Mouse (Mus musculus) intestine, embryonic 16.5 days (tissue): Measurements from ENCODE around the gene Pptc7. TPM values are rescaled to one million over a fixed set of nuclear protein-coding genes. Genes with fewer than 3 reads are reported as not detected.

ENCODE experiments used
- ATAC-seq: fragments of 200-750 bp; cut with Nextera tagmentation; 2 replicates; pipeline ENCODE4 v1.8.0; 2017; ENCODE audit warnings: moderate TSS enrichment, moderate library complexity
- H3K27ac ChIP-seq: fragments of 300-500 bp; sonication (generic); 2 replicates; pipeline ENCODE4 v1.5.1; 2014; ENCODE audit warnings: mild to moderate bottlenecking, low read length
- H3K27me3 ChIP-seq: fragments of 300-500 bp; sonication (generic); replicated peaks from 2 replicates; pipeline ENCODE4 v1.6.1; 2014; ENCODE audit warnings: low read length, control low read depth, mixed read lengths; ENCODE audit not compliant: control insufficient read depth, insufficient read depth
- H3K36me3 ChIP-seq: fragments of 300-500 bp; sonication (generic); 2 replicates; pipeline ENCODE4 v1.6.1; 2014; ENCODE audit warnings: low read length, control low read depth; ENCODE audit not compliant: control insufficient read depth, insufficient read depth
- H3K4me1 ChIP-seq: fragments of 300-500 bp; sonication (generic); 2 replicates; pipeline ENCODE4 v1.6.1; 2014; ENCODE audit warnings: low read length, control low read depth, mixed read lengths; ENCODE audit not compliant: control insufficient read depth, insufficient read depth
- H3K4me2 ChIP-seq: fragments of 300-500 bp; sonication (generic); 2 replicates; pipeline ENCODE4 v1.6.1; 2014; ENCODE audit warnings: low read depth, low read length, control low read depth
- H3K4me3 ChIP-seq: fragments of 300-500 bp; sonication (generic); 2 replicates; pipeline ENCODE4 v1.5.1; 2014; ENCODE audit warnings: mild to moderate bottlenecking, low read length
- H3K9ac ChIP-seq: fragments of 300-500 bp; sonication (generic); 2 replicates; pipeline ENCODE4 v1.6.1; 2014; ENCODE audit warnings: low read depth, low read length
- H3K9me3 ChIP-seq: fragments of 300-500 bp; sonication (generic); 2 replicates; pipeline ENCODE4 v1.6.1; 2016; ENCODE audit warnings: low read length, control low read depth; ENCODE audit not compliant: control insufficient read depth
- WGBS: fragments of 180-500 bp; shearing (Covaris S2); extraction: QIAGEN DNeasy Blood & Tissue Kit; methylation state at CpG from one replicate; pipeline ENCODE4 v1.1.7; 2014; 5-methylcytosine and 5-hydroxymethylcytosine counted together
- polyA plus RNA-seq: library from polyadenylated mRNA; unstranded; fragments of >200 nt; fragmentation: Nextera tagmentation; extraction: Ambion mirVana; gene quantifications from 2 replicates; pipeline ENCODE4 v1.2.1, GENCODE M21; 2015

The Pptc7 gene
- polyA plus RNA-seq, 1 experiment from 2014 or later, result 6.8 TPM

DNA sequence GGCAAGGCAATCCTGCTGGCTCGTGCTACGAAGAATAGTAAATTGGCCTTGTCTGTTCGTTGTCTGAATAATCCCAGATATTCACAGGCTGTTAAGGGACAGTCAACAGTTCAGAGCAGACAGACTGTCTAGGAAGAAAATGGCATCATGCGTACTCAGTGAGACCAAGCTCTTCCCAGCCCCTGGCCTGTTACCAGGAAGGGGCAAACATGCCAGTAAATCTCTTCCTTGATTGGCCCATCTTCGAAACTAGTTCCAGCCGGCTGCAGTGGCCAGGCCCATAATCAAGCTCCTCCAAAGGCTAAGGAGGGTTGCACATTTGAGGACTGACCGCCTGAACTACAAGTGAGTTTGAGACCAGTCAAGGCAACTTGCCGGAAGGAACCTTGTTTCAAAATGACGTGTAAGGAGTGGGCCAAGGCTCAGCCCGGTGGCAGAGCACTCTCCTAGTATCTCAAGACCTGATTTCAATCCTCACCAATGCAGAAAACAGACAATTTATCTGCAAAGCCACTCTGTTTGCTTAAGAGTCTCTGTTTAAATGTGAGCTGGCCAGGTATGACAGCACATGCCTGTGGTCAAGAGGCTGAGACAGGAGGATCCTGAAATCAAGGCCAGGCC is 37.5 kb upstream of the Pptc7 start:
- WGBS, result 85% methylated on average over 10 of the region's 10 CpGs
- Histone ChIP-seq H3K9me3 (no peaks in the 10 kb centered on the region), H3K4me3 (no peak overlapping the region), H3K36me3 (no peaks in the 10 kb centered on the region), H3K9ac (no peak overlapping the region), H3K27ac (no peak overlapping the region), H3K4me2 (no peak overlapping the region), H3K4me1 (no peaks in the 10 kb centered on the region), H3K27me3 (no peaks in the 10 kb centered on the region)
- ATAC-seq, result no peak

- H3K9ac ChIP-seq, result no peak overlapping the region
- no peak for ATAC-seq
- H3K4me3 ChIP-seq, result no peak overlapping the region
- no peaks in the 10 kb centered on the region for H3K36me3 ChIP-seq
- no peaks in the 10 kb centered on the region for H3K9me3 ChIP-seq
- no peaks in the 10 kb centered on the region for H3K4me1 ChIP-seq
- H3K27me3 ChIP-seq, result no peaks in the 10 kb centered on the region
- no peak overlapping the region for H3K27ac ChIP-seq
- 89% methylated on average over 11 of the region's 11 CpGs for WGBS
- H3K4me2 ChIP-seq, result no peak overlapping the region
Measured at GRCm38 (mm10) chr5:122247529-122247928, 36.6 kb upstream of the Pptc7 start.

DNA sequence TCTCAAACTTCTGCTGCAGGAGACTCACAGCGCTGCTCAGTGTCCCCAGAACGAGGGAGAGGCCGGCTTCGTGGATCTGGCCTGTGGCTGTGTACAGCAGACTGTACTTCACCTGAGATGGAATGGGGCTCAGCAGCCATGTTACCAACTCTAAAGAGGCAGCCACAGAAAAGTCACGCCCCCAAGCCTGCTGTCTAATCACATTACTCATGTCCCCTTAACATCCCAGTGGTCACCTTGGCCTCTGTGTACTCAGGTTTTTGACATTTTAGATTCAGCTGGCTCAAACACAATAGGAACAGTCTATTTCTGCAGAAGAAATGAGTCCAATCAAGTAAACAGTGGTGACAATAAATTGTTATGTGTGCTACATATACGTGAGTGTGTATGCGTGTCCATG is 36.2 kb upstream of the Pptc7 start:
- Histone ChIP-seq H3K27me3 (no peaks in the 10 kb centered on the region), H3K4me1 (no peaks in the 10 kb centered on the region), H3K4me3 (no peak overlapping the region), H3K36me3 (no peaks in the 10 kb centered on the region), H3K27ac (no peak overlapping the region), H3K9me3 (no peaks in the 10 kb centered on the region), H3K9ac (no peak overlapping the region), H3K4me2 (no peak overlapping the region)
- WGBS, result 93% methylated on average over 7 of the region's 7 CpGs
- ATAC-seq, result no peak

DNA sequence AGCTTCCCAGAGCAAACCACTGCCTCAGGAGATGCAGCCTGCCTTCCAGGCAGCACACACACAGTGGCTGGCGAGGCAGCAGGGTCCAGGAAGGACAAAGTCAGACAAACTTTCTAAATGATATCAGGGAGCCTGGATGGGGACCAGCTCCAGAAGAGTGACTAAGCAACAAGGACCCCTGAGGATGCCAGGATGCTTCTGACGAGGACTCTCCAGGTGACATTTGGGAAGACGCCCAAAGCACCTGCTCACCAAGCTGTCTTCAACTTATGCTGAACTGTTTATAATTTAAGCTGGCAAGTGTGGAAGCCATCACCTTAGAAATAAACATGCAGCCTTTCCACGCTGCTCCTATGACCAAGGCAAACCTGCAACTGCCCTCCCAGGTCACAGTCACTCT is 34.9 kb upstream of the Pptc7 start:
- Histone ChIP-seq H3K4me2 (no peak overlapping the region), H3K36me3 (no peaks in the 10 kb centered on the region), H3K9ac (no peak overlapping the region), H3K27ac (no peak overlapping the region), H3K27me3 (no peaks in the 10 kb centered on the region), H3K4me1 (no peaks in the 10 kb centered on the region), H3K4me3 (no peak overlapping the region), H3K9me3 (no peaks in the 10 kb centered on the region)
- 90% methylated on average over 4 of the region's 4 CpGs for WGBS
- ATAC-seq, result no peak

DNA sequence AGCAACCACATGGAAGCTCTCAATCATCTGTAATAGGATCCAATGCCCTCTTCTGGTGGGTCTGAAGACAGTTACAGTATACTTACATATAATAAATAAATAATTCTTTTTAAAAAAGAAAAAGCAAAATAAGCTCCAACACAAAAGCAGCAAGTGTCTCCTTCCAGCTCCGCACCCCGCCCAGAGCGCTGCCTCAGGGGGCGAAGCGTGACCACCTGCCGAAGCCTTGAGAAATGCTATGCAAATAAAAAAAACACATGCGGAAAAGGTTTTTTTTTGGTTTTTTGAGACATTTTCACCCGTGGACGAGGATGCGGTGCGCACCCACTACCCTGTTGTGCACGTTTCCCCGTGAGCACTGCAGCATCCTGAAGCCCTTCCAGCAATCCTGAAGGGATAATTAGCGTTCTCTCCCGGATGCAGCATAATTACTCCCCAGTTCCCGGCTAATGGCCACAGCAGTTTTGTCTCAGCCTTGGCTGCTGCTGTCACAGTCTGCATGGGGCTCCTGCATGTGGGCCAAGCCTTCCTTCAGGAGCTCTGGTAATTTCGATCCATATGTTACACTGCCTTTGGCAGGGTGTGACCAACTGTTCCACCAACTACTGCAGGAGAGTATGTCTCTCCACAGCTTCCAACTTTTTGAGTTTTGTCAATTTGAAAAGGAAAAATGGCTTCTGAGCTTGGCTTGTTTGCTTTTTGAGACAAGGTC is 32.1 kb upstream of the Pptc7 start:
- Histone ChIP-seq H3K9ac (no peak overlapping the region), H3K27me3 (no peaks in the 10 kb centered on the region), H3K36me3 (no peaks in the 10 kb centered on the region), H3K27ac (no peak overlapping the region), H3K4me2 (no peak overlapping the region), H3K4me3 (no peak overlapping the region), H3K9me3 (no peaks in the 10 kb centered on the region), H3K4me1 (no peaks in the 10 kb centered on the region)
- no peak for ATAC-seq
- WGBS, result 89% methylated on average over 17 of the region's 17 CpGs

DNA sequence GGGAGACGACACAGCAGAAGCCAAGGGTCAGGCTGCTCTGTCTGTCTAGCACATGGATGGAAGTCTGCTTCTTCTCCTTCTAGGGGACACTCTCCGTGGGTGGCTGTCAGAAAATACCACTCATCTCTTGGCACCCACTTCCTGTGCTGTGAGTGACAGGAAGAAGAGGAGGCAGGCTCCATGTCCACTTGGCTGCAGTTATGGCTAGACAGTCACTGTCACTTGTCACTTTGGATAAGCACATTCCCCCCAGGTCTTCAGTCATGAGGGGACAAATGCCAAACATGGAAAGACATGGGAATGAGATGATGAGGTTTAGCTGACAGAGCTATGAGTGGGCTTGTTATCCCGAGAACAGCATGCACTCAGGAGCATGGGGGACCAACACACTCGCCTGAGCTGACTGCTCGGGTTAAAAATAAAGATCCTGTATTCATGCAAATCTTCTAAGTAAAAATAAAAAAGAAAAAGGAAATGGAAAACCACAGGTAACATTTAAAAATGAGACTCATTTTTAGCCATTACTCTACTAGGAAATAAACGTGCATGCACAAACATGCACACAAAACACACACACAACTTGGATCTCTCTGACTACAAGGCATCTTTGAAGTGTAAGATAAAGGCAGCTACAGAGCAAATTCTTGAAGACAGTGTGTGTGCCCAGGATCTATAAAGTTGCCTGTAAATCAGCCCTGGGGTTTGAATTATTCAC is 26.0 kb upstream of the Pptc7 start:
- H3K4me3 ChIP-seq, result no peak overlapping the region
- peaks cover 2% of the 10 kb centered on the region; the same call in 1 of the 2 replicates for H3K4me1 ChIP-seq
- H3K27me3 ChIP-seq, result no peaks in the 10 kb centered on the region
- no peak overlapping the region for H3K27ac ChIP-seq
- no peaks in the 10 kb centered on the region for H3K9me3 ChIP-seq
- no peaks in the 10 kb centered on the region for H3K36me3 ChIP-seq
- no peak for ATAC-seq
- H3K4me2 ChIP-seq, result no peak overlapping the region
- H3K9ac ChIP-seq, result no peak overlapping the region
- WGBS, result 81% methylated on average over 6 of the region's 6 CpGs

- Histone ChIP-seq H3K27ac (no peak overlapping the region), H3K4me3 (no peak overlapping the region), H3K4me2 (no peak overlapping the region), H3K36me3 (no peaks in the 10 kb centered on the region), H3K4me1 (peaks cover 10% of the 10 kb centered on the region), H3K9ac (no peak overlapping the region), H3K27me3 (no peaks in the 10 kb centered on the region), H3K9me3 (no peaks in the 10 kb centered on the region)
- ATAC-seq, result no peak
- 62% methylated on average over 7 of the region's 7 CpGs for WGBS
Measured at GRCm38 (mm10) chr5:122262104-122262503, 22.1 kb upstream of the Pptc7 start.

- H3K36me3 ChIP-seq, result no peaks in the 10 kb centered on the region
- H3K27ac ChIP-seq, result 0 out of 2 replicates have a peak within 1 kb of the TSS, but pooled peaks have one; percentile 2
- no peaks in the 10 kb centered on the region for H3K9me3 ChIP-seq
- peak within 1 kb of the TSS; percentile 84 for H3K9ac ChIP-seq
- WGBS, result under 1% methylated on average over 49 of the region's 49 CpGs
- peak; percentile 97 for ATAC-seq
- H3K27me3 ChIP-seq, result no peaks in the 10 kb centered on the region
- H3K4me1 ChIP-seq, result peaks cover 13% of the 10 kb centered on the region
- peak within 1 kb of the TSS; percentile 80 for H3K4me2 ChIP-seq
- H3K4me3 ChIP-seq, result peak within 1 kb of the TSS; percentile 81
Measured at GRCm38 (mm10) chr5:122263933-122264905, 19.9 kb upstream of the Pptc7 start, which contains the start of gene Tctn1. Tctn1 (minus strand) TSS chr5:122264460.

DNA sequence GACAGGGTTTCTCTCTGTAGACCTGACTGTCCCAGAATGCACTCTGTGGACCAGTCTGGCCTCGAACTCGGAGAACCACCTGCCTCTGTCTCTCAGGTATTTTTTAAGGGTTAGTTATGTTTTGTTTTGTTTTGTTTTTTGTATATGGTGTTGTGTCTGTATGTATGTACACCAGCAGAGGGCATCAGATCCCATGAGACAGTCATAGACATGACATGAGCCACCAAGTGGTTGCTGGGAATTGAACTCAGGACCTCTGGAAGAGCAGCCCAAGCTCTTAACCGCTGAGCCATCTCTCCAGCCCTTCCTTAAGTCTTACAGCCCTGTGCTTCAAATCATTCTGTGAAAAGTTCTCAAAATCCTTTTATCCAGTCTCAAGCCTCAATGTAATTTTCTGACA is 19.0 kb upstream of the Pptc7 start:
- H3K27ac ChIP-seq, result no peak overlapping the region
- no peak for ATAC-seq
- WGBS, result 72% methylated on average over 3 of the region's 3 CpGs

More for the DNA sequence above, 19.0 kb upstream of the Pptc7 start:
- Histone ChIP-seq H3K9ac (no peak overlapping the region), H3K27me3 (no peaks in the 10 kb centered on the region), H3K4me2 (no peak overlapping the region), H3K36me3 (no peaks in the 10 kb centered on the region), H3K4me3 (no peak overlapping the region), H3K4me1 (peaks cover 16% of the 10 kb centered on the region), H3K9me3 (no peaks in the 10 kb centered on the region)
